Mouse (Mus musculus) C2C12 (cell line): ENCODE measurements at regions not wholly inside any gene's neighbourhood (a gene's known extent, or its start where the extent isn't known, plus 50 kb on each side); places are given as distances from the start of the nearest gene placed in this dataset.

Source experiments
- H3K27me3 ChIP-seq: one replicate; pipeline ENCODE4 v1.6.1; 2011; ENCODE audit not compliant: control insufficient read depth, insufficient read depth, insufficient read length
- H3K36me3 ChIP-seq: one replicate; pipeline ENCODE4 v1.6.1; 2011; ENCODE audit not compliant: control insufficient read depth, insufficient read depth
- H3K4me3 ChIP-seq: one replicate; pipeline ENCODE4 v1.5.1; 2011; ENCODE audit warnings: mild to moderate bottlenecking, control low read depth; ENCODE audit not compliant: poor library complexity, insufficient read depth, severe bottlenecking
- H3K79me2 ChIP-seq: one replicate; pipeline ENCODE4 v1.6.1; 2011; ENCODE audit not compliant: control insufficient read depth, insufficient read depth
- H3K79me3 ChIP-seq: one replicate; pipeline ENCODE4 v1.6.1; 2011; ENCODE audit warnings: low read depth, control low read depth
- H3ac ChIP-seq: one replicate; pipeline ENCODE3; 2011; ENCODE audit warnings: low read depth; ENCODE audit not compliant: control insufficient read depth, insufficient read length
- CEBPB ChIP-seq: IDR thresholded peaks from one replicate; pipeline ENCODE4 v1.6.1; 2011; ENCODE audit warnings: low read depth, mild to moderate bottlenecking, control low read depth, moderate library complexity
- CTCF ChIP-seq: IDR thresholded peaks from one replicate; pipeline ENCODE4 v1.5.1; 2011; ENCODE audit not compliant: control insufficient read depth, insufficient read depth, insufficient read length
- FOSL1 ChIP-seq: IDR thresholded peaks from one replicate; pipeline ENCODE4 v1.8.0; 2011; ENCODE audit warnings: mild to moderate bottlenecking, low read length; ENCODE audit not compliant: poor library complexity, insufficient read depth, severe bottlenecking
- MAX ChIP-seq: IDR thresholded peaks from one replicate; pipeline ENCODE4 v1.6.1; 2011; ENCODE audit warnings: mild to moderate bottlenecking, control low read depth
- MYOD1 ChIP-seq: IDR thresholded peaks from one replicate; pipeline ENCODE4 v1.6.1; 2011; ENCODE audit warnings: low read depth; ENCODE audit not compliant: control insufficient read depth, insufficient read length
- MYOG ChIP-seq: IDR thresholded peaks from one replicate; pipeline ENCODE4 v1.6.1; 2011; ENCODE audit not compliant: control insufficient read depth, insufficient read length; ENCODE audit errors: extremely low read depth
- USF1 ChIP-seq: IDR thresholded peaks from one replicate; pipeline ENCODE4 v1.6.1; 2011; ENCODE audit warnings: low read depth, mild to moderate bottlenecking, control low read depth, moderate library complexity

DNA sequence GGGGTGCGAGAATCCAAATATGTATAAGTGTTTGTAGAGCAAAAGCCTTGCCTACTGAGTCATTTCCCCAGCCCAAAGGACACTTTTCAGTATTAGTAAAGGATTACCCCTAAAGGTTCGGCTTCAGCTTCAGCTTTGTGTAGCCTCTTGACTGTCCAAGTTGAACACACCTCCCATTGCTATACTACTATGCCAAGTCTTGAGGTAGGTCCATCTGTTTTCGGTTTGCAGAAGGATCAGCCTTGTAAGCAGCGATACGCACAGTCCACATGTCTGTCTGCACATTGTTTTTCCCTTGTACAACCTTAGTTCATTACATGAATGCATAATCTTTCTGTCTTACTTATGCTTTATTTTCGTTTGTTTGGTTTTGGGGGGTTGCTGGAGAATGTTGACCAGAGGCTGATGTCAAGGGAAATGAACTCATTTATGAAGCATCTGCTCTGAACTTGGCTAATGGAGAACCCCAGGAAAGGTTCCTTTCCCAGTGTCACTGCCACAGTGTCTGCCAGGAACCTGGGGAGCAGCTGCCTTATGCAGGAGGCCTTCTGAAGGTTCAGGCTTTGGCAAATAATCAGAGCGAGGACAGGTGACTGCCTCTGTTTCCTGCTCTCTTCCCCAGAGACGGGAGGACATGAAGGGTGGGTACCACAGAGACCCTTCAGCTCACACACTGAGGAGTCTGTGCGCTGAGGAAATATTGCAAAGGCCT lies 594.8 kb downstream of the Tmem114 start:
- Histone ChIP-seq H3K4me3 (no peak overlapping the region), H3K27me3 (no peaks in the 10 kb centered on the region), H3K79me3 (no peaks in the 10 kb centered on the region), H3K36me3 (no peaks in the 10 kb centered on the region), H3ac (no peak overlapping the region), H3K79me2 (no peaks in the 10 kb centered on the region)
- TF ChIP-seq CEBPB (no peak), MAX (no peak), MYOD1 (no peak), MYOG (no peak), FOSL1 (no peak), USF1 (no peak), CTCF (no peak)

DNA sequence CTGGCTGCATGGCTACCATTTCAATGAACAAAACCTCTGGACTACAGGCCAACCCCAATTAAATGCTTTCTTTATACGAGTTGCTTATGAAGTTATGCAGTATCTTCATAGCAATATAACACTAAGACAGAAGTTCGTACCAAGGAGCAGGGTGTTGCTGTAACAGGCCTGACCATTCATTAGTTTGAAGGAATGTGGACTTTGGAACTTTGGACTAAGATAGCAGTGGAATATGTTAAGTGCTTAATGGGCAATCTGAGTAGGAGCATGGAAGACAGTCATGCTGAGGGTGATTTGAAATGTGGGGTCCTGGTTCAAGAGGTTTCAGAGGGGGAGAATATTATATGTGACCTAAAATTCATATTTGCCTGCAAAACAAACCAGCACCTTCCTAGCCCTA lies 623.8 kb downstream of the Tmem114 start:
- no peaks in the 10 kb centered on the region for H3K27me3 ChIP-seq
- H3K36me3 ChIP-seq, result no peaks in the 10 kb centered on the region
- no peaks in the 10 kb centered on the region for H3K79me3 ChIP-seq
- H3ac ChIP-seq, result no peak overlapping the region
- no peak overlapping the region for H3K4me3 ChIP-seq
- H3K79me2 ChIP-seq, result no peaks in the 10 kb centered on the region
- TF ChIP-seq MYOG, result no peak
- no peak for TF ChIP-seq USF1
- no peak for TF ChIP-seq MYOD1
- TF ChIP-seq MAX, result no peak
- TF ChIP-seq FOSL1, result no peak
- no peak for TF ChIP-seq CTCF
- TF ChIP-seq CEBPB, result no peak

GRCm38 (mm10) chr16:7797176-7797786 lies 627.7 kb downstream of the Tmem114 start:
- Histone ChIP-seq H3K79me3 (no peaks in the 10 kb centered on the region), H3K27me3 (no peaks in the 10 kb centered on the region), H3K79me2 (no peaks in the 10 kb centered on the region), H3K4me3 (no peak overlapping the region), H3ac (no peak overlapping the region), H3K36me3 (no peaks in the 10 kb centered on the region)
- TF ChIP-seq MAX (no peak), FOSL1 (no peak), USF1 (no peak), CTCF (no peak), MYOD1 (no peak), MYOG (no peak), CEBPB (no peak)

- H3K79me2 ChIP-seq, result no peaks in the 10 kb centered on the region
These were observed 629.4 kb downstream of the Tmem114 start for GRCm38 (mm10) chr16:7795561-7795960.

GRCm38 (mm10) chr16:7792521-7792920 lies 632.4 kb downstream of the Tmem114 start:
- no peaks in the 10 kb centered on the region for H3K79me3 ChIP-seq
- TF ChIP-seq CEBPB (no peak), MAX (no peak), USF1 (no peak), FOSL1 (no peak), CTCF (no peak), MYOG (no peak), MYOD1 (no peak)
- H3K27me3 ChIP-seq, result no peaks in the 10 kb centered on the region
- no peaks in the 10 kb centered on the region for H3K36me3 ChIP-seq
- H3K4me3 ChIP-seq, result no peak overlapping the region
- no peaks in the 10 kb centered on the region for H3K79me2 ChIP-seq
- H3ac ChIP-seq, result no peak overlapping the region

More at GRCm38 (mm10) chr16:7795561-7795960, 629.4 kb downstream of the Tmem114 start:
- Histone ChIP-seq H3K36me3 (no peaks in the 10 kb centered on the region), H3K79me3 (no peaks in the 10 kb centered on the region), H3K4me3 (no peak overlapping the region), H3ac (no peak overlapping the region), H3K27me3 (no peaks in the 10 kb centered on the region)
- no peak for TF ChIP-seq CEBPB
- TF ChIP-seq FOSL1, result no peak
- no peak for TF ChIP-seq MYOG

DNA sequence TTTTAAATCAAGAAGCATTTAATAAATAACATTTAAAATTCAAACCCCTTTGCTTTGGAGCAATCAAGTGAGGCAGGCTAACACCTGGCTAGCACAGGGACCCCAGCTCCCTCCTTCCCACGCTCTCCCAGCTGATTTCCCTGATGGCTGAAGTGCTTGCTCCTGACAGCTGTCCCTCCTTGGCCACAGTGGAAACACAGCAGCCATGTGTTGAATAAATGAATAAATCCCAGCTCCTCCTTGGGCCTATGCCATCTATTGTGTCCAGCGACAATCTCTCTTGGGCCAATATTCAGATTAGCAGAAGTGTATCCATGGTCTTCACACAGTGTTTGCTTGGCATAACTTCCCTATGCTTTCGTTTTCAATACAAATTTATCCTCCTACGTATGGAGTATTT lies 634.7 kb downstream of the Tmem114 start:
- H3K4me3 ChIP-seq, result no peak overlapping the region
- no peak overlapping the region for H3ac ChIP-seq
- no peaks in the 10 kb centered on the region for H3K79me2 ChIP-seq
- no peaks in the 10 kb centered on the region for H3K79me3 ChIP-seq
- H3K27me3 ChIP-seq, result no peaks in the 10 kb centered on the region
- H3K36me3 ChIP-seq, result no peaks in the 10 kb centered on the region
- no peak for TF ChIP-seq FOSL1
- TF ChIP-seq MYOG, result no peak
- no peak for TF ChIP-seq CEBPB
